Mouse (Mus musculus): ENCODE results near the gene Asmt. TPM values are rescaled to one million over a fixed set of nuclear protein-coding genes. Genes with fewer than 3 reads are reported as not detected.

Asmt gene
- total RNA-seq (2012; rRNA removed) (not detected in 2 replicates), total RNA-seq (2014; rRNA removed) (not detected in 2 replicates), polyA plus RNA-seq (2012; ENCODE audit: insufficient read length, low read depth) (not detected in 2 replicates)

GRCm38 (mm10) chrX:170672594-170673092 lies at the start of gene Asmt:
Gene Asmt (plus strand): TSS chrX:170672644.
- Histone ChIP-seq H3K9me3 (replicated peaks; ENCODE audit: low read length) (peaks cover 43% of the 10 kb centered on the region), H3K36me3 (replicated peaks in 1 of 2; ENCODE audit: control insufficient read depth in 1 of 2, insufficient read depth in 1 of 2, low read length in 1 of 2) (peaks cover 3 to 4% of the 10 kb centered on the region in 2 experiments), H3K4me2 (ENCODE audit: insufficient read depth, low read depth, poor library complexity, severe bottlenecking) (no peak within 1 kb of the TSS), H3K4me3 (replicated peaks in 1 of 3; ENCODE audit: low read depth in 2 of 3, low read length in 2 of 3, poor library complexity in 1 of 3) (peak within 1 kb of the TSS in 1 of 3 experiments; percentile 13), H3K79me2 (replicated peaks; ENCODE audit: control insufficient read depth, extremely low read depth, insufficient read depth, poor library complexity, severe bottlenecking) (no peaks in the 10 kb centered on the region), H3K27ac (ENCODE audit: insufficient read depth, low read depth) (no peak within 1 kb of the TSS), H3K27me3 (replicated peaks) (no peaks in the 10 kb centered on the region), H3K9ac (ENCODE audit: insufficient read depth, low read depth) (no peak within 1 kb of the TSS), H3K4me1 (ENCODE audit: control insufficient read depth in 1 of 2, insufficient read depth in 2 of 2) (no peaks in the 10 kb centered on the region)
- TF ChIP-seq USF1 (IDR thresholded peaks at IDR 0.05; ENCODE audit: low read depth, low read length) (no peak), E2F4 (IDR thresholded peaks at IDR 0.05; ENCODE audit: insufficient replicate concordance, low read depth, low read length) (no peak)
- DNase-seq (ENCODE audit: extremely low read depth): no peak
- dilution Hi-C loops (cut with MboI; ENCODE audit: extremely low pct_ligation_motif_present, extremely low pct_unique_long_range_greater_than_20kb, low sequenced_read_pairs): no loop called here
- in situ Hi-C loops (cut with MboI; ENCODE audit: low pct_ligation_motif_present, low pct_unique_long_range_greater_than_20kb, low sequenced_read_pairs): no loop called here

DNA sequence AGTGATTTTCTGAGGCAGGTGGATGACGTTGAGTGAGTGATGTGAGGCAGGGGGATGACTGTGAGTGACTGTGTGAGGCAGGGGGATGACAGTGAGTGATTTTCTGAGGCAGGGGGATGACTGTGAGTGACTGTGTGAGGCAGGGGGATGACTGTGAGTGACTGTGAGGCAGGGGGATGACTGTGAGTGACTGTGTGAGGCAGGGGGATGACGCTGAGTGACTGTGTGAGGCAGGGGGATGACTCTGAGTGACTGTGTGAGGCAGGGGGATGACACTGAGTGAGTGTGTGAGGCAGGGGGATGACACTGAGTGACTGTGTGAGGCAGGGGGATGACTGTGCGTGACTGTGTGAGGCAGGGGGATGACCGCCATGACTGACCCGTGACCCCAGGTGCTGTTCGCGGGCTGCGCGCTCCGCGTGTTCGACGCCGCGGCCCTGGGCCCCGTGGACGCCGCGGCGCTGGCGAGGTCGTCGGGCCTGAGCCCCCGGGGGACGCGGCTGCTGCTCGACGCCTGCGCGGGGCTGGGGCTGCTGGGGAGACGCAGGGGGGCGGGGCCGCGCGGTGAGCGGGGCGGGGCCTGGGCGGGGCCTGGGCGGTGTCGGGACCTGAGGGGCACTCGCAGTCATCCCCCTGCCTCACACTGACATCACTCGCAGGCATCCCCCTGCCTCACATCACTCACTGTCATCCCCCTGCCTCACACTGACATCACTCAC lies 948 bp downstream of the Asmt start:
- Histone ChIP-seq H3K27ac (ENCODE audit: insufficient read depth, low read depth) (no peak overlapping the region), H3K79me2 (replicated peaks; ENCODE audit: control insufficient read depth, extremely low read depth, insufficient read depth, poor library complexity, severe bottlenecking) (no peaks in the 10 kb centered on the region), H3K9me3 (replicated peaks; ENCODE audit: low read length) (peaks cover 45% of the 10 kb centered on the region), H3K4me3 (replicated peaks in 1 of 3; ENCODE audit: low read depth in 2 of 3, low read length in 2 of 3, poor library complexity in 1 of 3) (no peak overlapping the region), H3K36me3 (replicated peaks in 1 of 2; ENCODE audit: control insufficient read depth in 1 of 2, insufficient read depth in 1 of 2, low read length in 1 of 2) (peaks cover 3 to 4% of the 10 kb centered on the region in 2 experiments), H3K4me1 (ENCODE audit: control insufficient read depth in 1 of 2, insufficient read depth in 2 of 2) (no peaks in the 10 kb centered on the region), H3K9ac (ENCODE audit: insufficient read depth, low read depth) (no peak overlapping the region), H3K4me2 (ENCODE audit: insufficient read depth, low read depth, poor library complexity, severe bottlenecking) (no peak overlapping the region), H3K27me3 (replicated peaks) (no peaks in the 10 kb centered on the region)
- dilution Hi-C loops (cut with MboI; ENCODE audit: extremely low pct_ligation_motif_present, extremely low pct_unique_long_range_greater_than_20kb, low sequenced_read_pairs): no loop called here
- TF ChIP-seq SMC3 (IDR thresholded peaks at IDR 0.05; ENCODE audit: low read depth, low read length): no peak
- no peak for TF ChIP-seq ZNF384 (IDR thresholded peaks at IDR 0.05; ENCODE audit: low read depth, low read length)
- no peak for TF ChIP-seq CTCF (conservative IDR thresholded peaks at IDR 0.05 in 1 of 2, IDR thresholded peaks at IDR 0.05 in 1 of 2; ENCODE audit: low read depth in 2 of 2, low read length in 2 of 2)
- TF ChIP-seq MAFK (IDR thresholded peaks at IDR 0.05; ENCODE audit: insufficient replicate concordance, low read length): no peak
- no peak for TF ChIP-seq USF2 (conservative IDR thresholded peaks at IDR 0.05; ENCODE audit: low read depth, low read length)
- no peak for TF ChIP-seq BHLHE40 (IDR thresholded peaks at IDR 0.05; ENCODE audit: low read depth, low read length)
- no peak for TF ChIP-seq MXI1 (IDR thresholded peaks at IDR 0.05; ENCODE audit: low read depth, low read length)
- TF ChIP-seq MYC (IDR thresholded peaks at IDR 0.05; ENCODE audit: low read depth, low read length): no peak
- DNase-seq (ENCODE audit: extremely low read depth): no peak
- in situ Hi-C loops (cut with MboI; ENCODE audit: low pct_ligation_motif_present, low pct_unique_long_range_greater_than_20kb, low sequenced_read_pairs): no loop called here

DNA sequence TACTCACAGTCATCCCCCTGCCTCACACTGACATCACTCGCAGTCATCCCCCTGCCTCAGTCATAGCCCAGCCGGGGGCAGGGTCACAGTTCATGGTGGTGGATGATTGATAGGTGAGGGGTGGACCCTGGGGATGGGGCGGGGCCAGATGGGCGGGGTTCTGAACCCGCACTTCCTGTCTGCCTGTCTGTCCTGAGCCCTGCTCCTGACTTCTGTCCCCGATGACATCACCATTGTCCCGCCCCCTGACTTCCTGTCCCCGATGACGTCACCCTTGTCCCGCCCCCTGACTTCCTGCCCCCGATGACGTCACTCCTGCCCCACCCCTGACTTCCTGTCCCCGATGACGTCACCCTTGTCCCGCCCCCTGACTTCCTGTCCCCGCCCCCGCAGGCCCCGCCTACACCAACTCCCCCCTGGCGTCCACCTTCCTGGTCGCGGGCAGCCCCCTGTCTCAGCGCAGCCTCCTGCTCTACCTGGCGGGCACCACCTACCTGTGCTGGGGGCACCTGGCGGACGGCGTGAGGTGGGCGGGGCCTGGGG lies 1.9 kb downstream of the Asmt start:
- Histone ChIP-seq H3K9me3 (replicated peaks; ENCODE audit: low read length) (peaks cover 45% of the 10 kb centered on the region), H3K36me3 (replicated peaks in 1 of 2; ENCODE audit: control insufficient read depth in 1 of 2, insufficient read depth in 1 of 2, low read length in 1 of 2) (peaks cover 3 to 4% of the 10 kb centered on the region in 2 experiments), H3K4me3 (replicated peaks in 1 of 3; ENCODE audit: low read depth in 2 of 3, low read length in 2 of 3, poor library complexity in 1 of 3) (no peak overlapping the region), H3K27ac (ENCODE audit: insufficient read depth, low read depth) (no peak overlapping the region), H3K79me2 (replicated peaks; ENCODE audit: control insufficient read depth, extremely low read depth, insufficient read depth, poor library complexity, severe bottlenecking) (no peaks in the 10 kb centered on the region), H3K4me2 (ENCODE audit: insufficient read depth, low read depth, poor library complexity, severe bottlenecking) (no peak overlapping the region), H3K4me1 (ENCODE audit: control insufficient read depth in 1 of 2, insufficient read depth in 2 of 2) (no peaks in the 10 kb centered on the region), H3K27me3 (replicated peaks) (no peaks in the 10 kb centered on the region), H3K9ac (ENCODE audit: insufficient read depth, low read depth) (no peak overlapping the region)
- no peak for DNase-seq (ENCODE audit: extremely low read depth)
- no peak for TF ChIP-seq TBP (conservative IDR thresholded peaks at IDR 0.05; ENCODE audit: low read depth, low read length)
- TF ChIP-seq MYC (IDR thresholded peaks at IDR 0.05; ENCODE audit: low read depth, low read length): no peak
- TF ChIP-seq RCOR1 (conservative IDR thresholded peaks at IDR 0.05; ENCODE audit: low read depth, low read length): no peak
- TF ChIP-seq USF1 (IDR thresholded peaks at IDR 0.05; ENCODE audit: low read depth, low read length): no peak
- no peak for TF ChIP-seq CHD2 (IDR thresholded peaks at IDR 0.05; ENCODE audit: low read length)
- TF ChIP-seq ZMIZ1 (IDR thresholded peaks at IDR 0.05; ENCODE audit: low read depth, low read length): no peak
- no peak for TF ChIP-seq BHLHE40 (IDR thresholded peaks at IDR 0.05; ENCODE audit: low read depth, low read length)
- no peak for TF ChIP-seq ZKSCAN1 (IDR thresholded peaks at IDR 0.05; ENCODE audit: borderline replicate concordance, low read depth, low read length)
- no peak for TF ChIP-seq UBTF (IDR thresholded peaks at IDR 0.05; ENCODE audit: low read depth, low read length)
- TF ChIP-seq POLR2AphosphoS2 (IDR thresholded peaks at IDR 0.05; ENCODE audit: low read depth, low read length): no peak
- TF ChIP-seq IRF4 (IDR thresholded peaks at IDR 0.05; ENCODE audit: low read depth, low read length): no peak
- no peak for TF ChIP-seq MAFK (IDR thresholded peaks at IDR 0.05; ENCODE audit: insufficient replicate concordance, low read length)
- TF ChIP-seq KAT2A (IDR thresholded peaks at IDR 0.05; ENCODE audit: insufficient replicate concordance, low read length): no peak
- no peak for TF ChIP-seq HCFC1 (IDR thresholded peaks at IDR 0.05; ENCODE audit: low read depth, low read length)
- dilution Hi-C loops (cut with MboI; ENCODE audit: extremely low pct_ligation_motif_present, extremely low pct_unique_long_range_greater_than_20kb, low sequenced_read_pairs): no loop called here
- in situ Hi-C loops (cut with MboI; ENCODE audit: low pct_ligation_motif_present, low pct_unique_long_range_greater_than_20kb, low sequenced_read_pairs): no loop called here
